Mouse (Mus musculus) mouse embryonic stem cell (cell line): ENCODE measurements at regions not wholly inside any gene's neighbourhood (a gene's known extent, or its start where the extent isn't known, plus 50 kb on each side); places are given as distances from the start of the nearest gene placed in this dataset.

ENCODE experiments used
- in situ Hi-C, 2 experiments: fragments of 300-500 bp; cut with MboI; formaldehyde crosslinking; loops; 1 replicate in 1 of 2; 3 replicates in 1 of 2; pipeline ENCODE4 v1.14.3; 2019 to 2020; ENCODE audit warnings: low sequenced_read_pairs in 2 of 2, low pct_unique_long_range_greater_than_20kb in 1 of 2, mixed read lengths in 1 of 2; ENCODE audit not compliant: unreplicated experiment in 1 of 2

- in situ Hi-C loops, result loop anchor here in 1 of 2 experiments (10.0 kb wide), 1 partner anchor 299 kb away; no protein-coding TSS in a partner anchor
Measured at GRCm38 (mm10) chr5:64516115-64516665, 287.0 kb upstream of the Klf3 start.

- in situ Hi-C loops, result loop anchor here in 1 of 2 experiments (10.0 kb wide), 1 partner anchor 298 kb away; no protein-coding TSS in a partner anchor
Measured at GRCm38 (mm10) chr5:64517241-64517640, 285.9 kb upstream of the Klf3 start.

DNA sequence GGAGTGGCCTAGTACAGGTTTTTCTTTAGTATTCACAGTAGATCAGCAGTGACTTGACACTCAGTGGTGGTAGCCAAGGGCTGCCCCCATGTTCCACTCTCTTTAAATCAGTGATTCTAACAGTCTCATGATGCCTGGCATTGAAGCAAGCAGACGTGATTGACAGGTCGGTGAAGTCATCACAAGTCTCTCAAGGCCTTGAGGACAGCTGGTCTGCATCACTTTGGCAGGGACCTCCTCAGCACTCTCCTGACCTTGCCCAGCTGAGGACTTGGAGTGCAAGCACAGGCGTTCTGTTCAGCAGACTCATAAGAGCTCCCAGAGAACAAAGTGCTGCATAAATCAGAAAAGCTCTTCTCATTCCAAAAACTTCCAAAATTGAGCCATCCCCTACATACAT, 285.4 kb upstream of the Klf3 start:
- in situ Hi-C loops, result loop anchor here in 1 of 2 experiments (10.0 kb wide), 1 partner anchor 297 kb away; no protein-coding TSS in a partner anchor

GRCm38 (mm10) chr5:64519036-64519435, 284.2 kb upstream of the Klf3 start:
- in situ Hi-C loops, result loop anchor here in 1 of 2 experiments (10.0 kb wide), 1 partner anchor 296 kb away; no protein-coding TSS in a partner anchor

DNA sequence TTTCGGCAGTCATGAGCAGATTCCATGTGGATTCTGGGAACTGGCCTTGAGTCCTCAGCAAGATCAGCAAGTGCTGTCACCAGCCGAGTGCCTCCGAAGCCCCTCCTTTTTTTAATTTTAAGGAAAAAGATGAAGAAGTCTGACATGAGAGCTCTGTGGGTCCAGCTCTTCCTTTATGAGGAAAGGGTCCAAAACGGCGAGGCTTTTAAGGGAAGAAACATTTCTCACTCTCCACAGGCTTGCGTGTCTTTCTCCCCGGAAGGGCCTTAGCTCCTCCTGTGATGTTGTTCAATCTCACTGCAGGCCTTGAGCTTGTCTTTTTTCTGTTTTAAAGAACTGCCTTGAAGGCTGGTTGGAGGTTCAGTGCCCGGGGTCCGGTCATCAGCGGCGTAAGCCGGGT, 283.5 kb upstream of the Klf3 start:
- in situ Hi-C loops, result loop anchor here in 1 of 2 experiments (10.0 kb wide), 1 partner anchor 295 kb away; no protein-coding TSS in a partner anchor

DNA sequence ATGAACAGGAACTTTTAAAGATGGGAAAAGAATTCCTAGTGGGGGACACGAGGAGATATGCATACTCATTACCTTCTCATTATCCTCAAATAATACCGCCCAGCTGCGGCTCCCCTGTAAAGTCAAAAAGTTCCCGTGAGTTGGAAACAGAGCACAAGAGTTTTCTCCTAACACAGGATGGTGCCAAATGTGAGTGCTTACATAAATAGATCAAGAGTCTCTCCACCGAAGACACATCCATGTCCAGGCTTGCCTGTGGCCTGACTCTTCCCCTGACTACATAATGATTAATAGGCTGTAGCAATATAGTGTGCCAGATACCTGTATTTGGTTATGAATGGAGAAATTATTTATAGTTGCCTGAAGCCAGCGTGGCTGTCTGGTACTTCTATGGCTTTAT, 281.8 kb upstream of the Klf3 start:
- in situ Hi-C loops, result no loop called here

GRCm38 (mm10) chr5:64521969-64522368, 281.2 kb upstream of the Klf3 start:
- in situ Hi-C loops, result no loop called here

DNA sequence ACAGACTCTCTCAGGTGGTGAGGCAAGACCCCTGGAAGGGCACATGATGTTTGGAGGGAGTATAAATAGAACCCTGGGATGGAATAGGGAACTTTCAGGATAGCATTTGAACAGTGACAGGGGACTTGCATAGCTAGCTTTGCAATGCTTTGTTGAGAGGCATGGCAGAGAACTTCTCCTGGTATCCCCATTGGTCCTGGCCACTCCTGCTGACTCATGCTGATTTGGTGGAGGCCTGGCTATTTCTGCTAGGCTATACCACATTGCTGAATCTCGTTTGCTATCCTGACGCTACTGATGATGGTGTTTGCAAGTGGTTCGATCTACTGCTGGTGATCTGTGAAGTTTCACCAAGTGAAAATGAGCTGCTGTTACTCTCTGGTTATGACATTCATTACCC, 276.7 kb upstream of the Klf3 start:
- in situ Hi-C loops, result no loop called here

DNA sequence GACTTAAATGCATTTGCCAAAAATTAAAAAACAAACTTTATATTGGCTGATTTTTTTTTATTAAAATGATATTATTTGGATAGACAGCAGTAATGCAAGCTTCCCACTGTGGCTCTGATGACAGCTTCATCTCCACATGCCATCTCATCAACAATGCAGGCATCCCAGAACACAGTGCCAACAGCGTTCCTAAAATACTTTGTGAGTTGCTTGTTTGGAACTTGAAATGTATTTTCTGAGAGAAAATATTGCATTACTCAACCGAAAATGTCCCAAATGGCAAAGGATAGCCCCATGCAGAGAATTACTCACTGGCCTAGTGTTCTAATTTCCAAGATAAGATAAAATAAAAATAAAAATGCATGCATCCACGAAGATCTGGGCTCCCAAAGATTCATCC, 275.2 kb upstream of the Klf3 start:
- in situ Hi-C loops, result no loop called here

DNA sequence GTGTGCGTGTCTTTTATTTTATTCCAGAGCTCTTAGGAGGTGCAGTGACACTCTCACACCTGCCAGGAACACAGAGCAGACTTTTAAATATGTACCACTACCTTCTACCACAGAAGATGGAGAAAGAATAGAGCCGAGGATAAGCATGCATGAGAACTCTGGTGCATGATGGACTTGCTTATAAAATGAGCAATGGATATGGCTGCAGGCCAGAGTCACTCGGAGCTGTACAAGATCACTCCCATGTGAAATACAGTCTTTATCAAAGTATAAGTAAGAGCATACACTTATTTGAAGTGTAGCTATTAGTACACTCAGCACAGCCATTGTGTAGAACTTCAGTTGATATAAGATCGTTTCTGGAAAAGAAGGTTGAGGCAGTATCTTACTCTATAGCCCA, 268.8 kb upstream of the Klf3 start:
- in situ Hi-C loops, result no loop called here

- in situ Hi-C loops, result no loop called here
Measured at GRCm38 (mm10) chr5:64534947-64535346, 268.2 kb upstream of the Klf3 start.

DNA sequence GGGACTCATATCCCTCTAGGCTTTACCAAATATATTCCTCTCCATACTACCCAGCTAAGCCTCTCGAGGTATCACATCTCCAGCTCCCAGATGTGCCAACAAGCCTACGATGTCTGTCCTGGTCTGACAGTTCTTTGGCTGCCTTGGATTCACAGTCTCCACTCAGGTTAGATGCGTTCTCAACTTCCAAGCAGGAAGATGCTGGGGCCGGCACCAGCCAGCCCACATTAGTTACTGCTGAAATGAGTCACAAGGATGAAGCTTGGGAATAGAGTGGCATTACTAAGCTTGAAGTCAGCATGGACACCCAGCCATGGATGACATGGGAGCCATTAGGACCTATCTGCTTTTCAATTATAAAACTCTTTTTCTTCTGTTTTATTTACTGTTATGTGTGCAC, 267.6 kb upstream of the Klf3 start:
- in situ Hi-C loops, result no loop called here

DNA sequence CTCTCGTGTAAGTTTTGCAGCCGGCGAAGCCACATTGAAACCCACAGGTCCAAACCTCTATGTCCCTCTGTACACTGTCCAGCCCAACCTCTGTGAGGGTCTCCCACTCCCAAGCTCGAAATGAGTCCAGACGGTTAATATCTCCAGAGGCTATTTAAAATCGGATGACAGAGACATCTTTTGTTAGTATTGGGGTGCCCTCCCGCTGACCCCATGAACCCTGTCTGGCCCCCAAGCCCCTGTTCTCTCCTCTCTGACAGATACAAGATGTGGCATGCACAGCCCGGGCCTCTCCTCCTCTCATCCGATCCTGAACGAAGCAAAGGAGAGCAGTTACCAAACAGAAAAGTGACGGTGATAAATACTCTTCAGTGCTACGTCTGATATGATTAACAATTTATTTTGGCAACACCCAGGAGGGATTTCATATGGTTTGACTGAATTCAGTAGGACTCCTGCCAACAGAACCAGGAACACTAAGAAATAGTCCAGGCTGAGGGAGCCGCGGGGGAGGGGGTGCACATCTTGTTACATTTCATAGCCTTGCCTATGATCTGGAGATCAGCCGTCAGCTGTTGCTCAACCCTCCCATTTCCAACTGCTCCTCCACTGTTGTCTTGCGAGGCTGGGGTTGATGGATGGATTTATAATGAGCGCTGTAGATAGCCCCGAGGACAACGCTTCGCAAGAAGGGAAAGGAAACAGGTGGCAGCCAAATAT, 266.6 kb upstream of the Klf3 start:
- in situ Hi-C loops, result no loop called here

DNA sequence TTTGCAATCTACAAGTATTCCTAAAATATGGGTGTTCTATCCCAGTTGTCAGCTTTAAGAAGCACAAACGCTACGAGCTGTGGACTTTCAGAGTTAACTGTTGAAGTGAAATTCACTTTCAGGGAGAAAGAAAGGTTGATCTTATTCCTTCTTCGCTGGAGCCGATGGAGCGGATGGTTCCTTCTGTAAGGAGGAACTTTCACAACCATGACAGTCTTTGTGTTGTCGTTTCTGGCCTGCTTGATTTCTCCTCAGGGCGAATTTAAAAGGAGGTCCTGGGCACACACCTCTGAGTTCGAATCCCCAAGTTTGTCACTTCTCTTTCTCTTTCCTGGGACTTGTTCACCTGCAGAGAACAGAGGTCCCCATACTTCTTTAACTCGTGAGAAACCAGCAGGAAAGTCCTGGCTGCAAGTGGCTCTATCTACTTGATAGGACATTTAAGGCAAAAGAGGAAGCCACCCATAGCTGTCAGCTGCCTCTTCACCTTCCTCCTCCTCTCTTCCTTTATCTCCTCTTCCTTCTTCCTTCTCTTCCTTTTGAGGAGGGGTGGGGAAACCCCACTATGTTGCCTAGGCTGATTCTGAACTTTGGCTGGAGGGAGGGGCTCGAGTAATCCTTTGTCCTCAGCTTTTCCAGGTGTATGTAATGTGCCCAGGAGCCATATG, 265.9 kb upstream of the Klf3 start:
- in situ Hi-C loops, result no loop called here

DNA sequence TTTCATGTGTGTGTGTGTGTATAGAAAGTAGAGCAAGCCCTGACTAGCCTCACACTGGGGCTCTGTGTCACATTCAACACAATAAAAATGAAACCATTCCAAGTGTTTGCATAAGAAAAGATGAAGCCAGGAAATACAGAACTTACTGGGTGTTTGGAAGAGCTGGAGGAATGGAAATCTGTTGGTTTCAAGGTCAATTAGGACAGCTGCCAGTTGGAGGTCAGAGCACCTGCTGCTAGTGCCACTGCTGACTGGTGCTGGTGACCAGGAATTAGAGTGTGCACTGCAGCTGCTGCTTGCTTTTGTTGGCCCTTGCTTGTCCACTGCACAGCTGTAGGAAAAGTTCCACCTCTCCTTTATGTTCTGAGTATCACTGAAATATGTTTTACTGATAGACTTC, 261.4 kb upstream of the Klf3 start:
- in situ Hi-C loops, result no loop called here

GRCm38 (mm10) chr5:64555931-64556330, 247.3 kb upstream of the Klf3 start:
- in situ Hi-C loops, result no loop called here

DNA sequence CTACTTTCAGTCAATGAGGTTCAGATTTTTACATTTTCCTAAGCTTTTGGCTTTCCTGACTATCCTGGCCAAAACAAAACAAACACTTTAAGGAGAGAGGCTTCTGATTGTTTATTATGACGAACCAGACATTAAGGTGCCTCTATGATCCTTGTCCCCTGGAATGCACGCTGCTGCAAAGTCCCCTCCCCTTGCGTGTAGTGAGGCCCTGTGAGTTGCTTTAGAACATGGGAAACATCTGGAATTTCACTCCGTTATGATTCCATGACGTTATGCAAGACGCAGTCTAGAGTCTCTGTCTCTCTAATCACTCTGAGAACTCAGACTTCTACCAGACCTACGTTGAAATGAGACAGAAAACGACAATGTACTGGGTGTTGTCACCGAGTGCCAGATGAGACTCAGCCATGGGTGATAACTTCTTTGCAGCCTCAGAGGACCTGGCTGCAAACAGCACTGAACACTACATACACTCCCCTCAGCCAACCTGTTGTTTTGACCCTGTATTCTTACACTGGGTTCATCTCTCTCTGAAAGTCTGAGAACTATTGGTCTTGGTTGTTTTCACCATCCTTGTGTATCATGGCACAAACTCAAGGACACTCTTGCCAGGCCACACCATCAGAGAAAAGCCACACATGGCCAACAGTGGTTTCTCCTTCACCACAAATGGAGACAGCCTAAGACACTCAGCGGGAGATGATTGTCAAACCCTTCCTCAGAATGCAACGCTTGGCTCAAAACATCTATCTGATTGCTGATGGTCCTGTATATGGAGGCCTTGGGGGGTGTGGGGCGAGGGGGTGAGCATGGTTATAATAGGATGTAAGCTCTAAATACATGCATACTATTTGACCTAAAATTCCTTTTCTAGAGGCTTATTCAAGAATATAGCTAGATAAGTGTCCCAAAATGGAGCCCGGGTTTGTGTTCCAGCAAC, 236.5 kb upstream of the Klf3 start:
- in situ Hi-C loops, result no loop called here

- in situ Hi-C loops, result no loop called here
Measured at GRCm38 (mm10) chr5:64567813-64568212, 235.4 kb upstream of the Klf3 start.

DNA sequence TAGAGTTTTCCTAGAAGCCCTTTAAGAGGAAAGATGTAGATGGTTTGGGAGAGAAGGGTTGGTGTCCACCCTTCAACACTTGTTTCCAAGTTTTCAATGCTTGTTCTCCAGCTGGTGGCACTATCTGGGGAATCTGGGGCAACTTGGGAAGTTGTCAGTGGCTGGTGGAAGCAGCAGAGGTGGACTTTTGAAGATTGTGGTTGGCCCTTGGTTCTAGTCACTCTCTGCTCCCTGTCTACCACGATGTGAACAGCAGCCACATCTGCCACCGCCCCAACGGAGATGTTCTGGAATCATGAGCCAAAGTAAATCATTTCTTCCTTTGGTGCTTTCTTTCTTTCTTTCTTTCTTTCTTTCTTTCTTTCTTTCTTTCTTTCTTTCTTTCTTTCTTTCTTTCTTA, 234.9 kb upstream of the Klf3 start:
- in situ Hi-C loops, result no loop called here
